Mouse (Mus musculus) frontal cortex, postnatal 36 days (tissue): ENCODE measurements around the gene AU018091.
"Not testable (repeated sequence)": the region's sequence is repeated elsewhere in the genome, so short reads cannot be mapped to it uniquely, and the experiment has no call there.

Experiments
- DNase-seq, 2 experiments: peaks; one replicate each; pipeline ENCODE4 v3.0.0; 2022; ENCODE audit warnings: low spot score in 2 of 2

The AU018091 gene

GRCm38 (mm10) chr7:3168925-3169324 lies at the start of gene AU018091:
Gene AU018091, minus strand, starts transcription at chr7:3169203.
- DNase-seq, result no peak

DNA sequence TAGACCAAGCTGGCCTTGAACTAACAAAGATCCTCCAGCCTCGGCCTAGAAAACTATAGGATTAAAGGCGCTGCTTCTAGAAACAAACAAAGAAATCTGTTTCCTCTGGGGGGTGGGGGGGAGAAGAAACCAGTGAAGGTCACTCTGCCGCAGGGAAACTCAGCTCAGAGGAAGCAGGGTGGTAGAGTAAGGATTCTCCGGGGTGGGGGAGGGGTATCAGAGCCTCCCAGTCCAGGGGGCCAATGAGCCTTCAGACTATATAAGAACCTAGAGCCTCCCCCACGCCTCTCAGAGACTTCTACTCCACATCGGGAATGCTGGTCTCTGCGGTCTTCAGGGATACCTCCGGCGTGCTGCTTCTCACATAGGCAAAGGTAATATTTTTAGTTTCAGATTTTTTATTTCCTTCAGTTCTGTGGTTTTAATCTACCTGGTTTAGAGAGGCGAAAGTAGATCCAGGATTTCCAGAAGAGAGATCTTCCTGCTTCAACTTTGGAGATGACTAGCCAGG lies 48.6 kb upstream of the AU018091 start:
- DNase-seq, result no peak

DNA sequence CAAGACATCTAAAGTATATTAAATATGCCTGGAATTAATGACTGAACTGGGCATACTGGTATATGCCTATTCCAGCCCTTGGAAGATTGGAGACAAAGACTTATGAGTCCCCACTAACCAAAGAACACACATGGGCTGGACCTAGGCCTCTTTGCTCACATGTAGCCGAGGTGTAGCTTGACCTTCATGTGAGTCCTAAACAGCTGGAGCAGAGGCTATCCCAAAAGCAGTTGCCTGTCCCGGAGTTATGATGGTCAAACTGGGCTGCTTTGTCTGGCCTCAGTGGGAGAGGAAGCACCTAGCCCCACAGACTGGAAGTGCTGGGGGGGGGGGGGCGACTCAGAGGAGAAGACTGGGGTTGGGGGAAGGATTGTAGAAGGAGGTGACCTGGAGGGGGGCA lies 47.3 kb upstream of the AU018091 start:
- DNase-seq, result no peak

GRCm38 (mm10) chr7:3213557-3213956 lies 44.6 kb upstream of the AU018091 start:
- DNase-seq, result no peak

DNA sequence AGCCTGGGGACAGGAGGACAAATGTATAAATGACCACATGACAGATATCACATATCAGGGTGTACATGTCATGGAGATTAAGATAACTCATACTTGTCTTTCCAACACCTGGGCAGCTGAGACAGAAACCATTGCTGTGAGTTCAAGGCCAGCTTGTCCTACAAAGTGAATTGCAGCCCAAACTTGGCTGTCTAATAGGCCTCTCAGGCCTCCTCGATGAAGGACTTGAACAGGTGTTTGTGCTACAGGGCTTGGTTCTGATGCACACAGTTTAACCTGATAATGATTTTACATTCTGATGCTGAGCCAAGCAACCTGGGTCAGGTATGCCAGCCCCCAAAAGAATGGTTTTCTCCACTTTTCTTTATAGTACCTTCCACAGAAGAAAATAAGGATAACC lies 44.2 kb upstream of the AU018091 start:
- DNase-seq, result no peak

- DNase-seq, result no peak
Measured at GRCm38 (mm10) chr7:3212002-3212790, 43.2 kb upstream of the AU018091 start.

- no peak for DNase-seq
Measured at GRCm38 (mm10) chr7:3211518-3211917, 42.5 kb upstream of the AU018091 start.

GRCm38 (mm10) chr7:3210605-3211004 lies 41.6 kb upstream of the AU018091 start:
- no peak for DNase-seq

- no peak for DNase-seq
Measured at GRCm38 (mm10) chr7:3206520-3206919, 37.5 kb upstream of the AU018091 start.

GRCm38 (mm10) chr7:3204628-3205027 lies 35.6 kb upstream of the AU018091 start:
- DNase-seq, result no peak

DNA sequence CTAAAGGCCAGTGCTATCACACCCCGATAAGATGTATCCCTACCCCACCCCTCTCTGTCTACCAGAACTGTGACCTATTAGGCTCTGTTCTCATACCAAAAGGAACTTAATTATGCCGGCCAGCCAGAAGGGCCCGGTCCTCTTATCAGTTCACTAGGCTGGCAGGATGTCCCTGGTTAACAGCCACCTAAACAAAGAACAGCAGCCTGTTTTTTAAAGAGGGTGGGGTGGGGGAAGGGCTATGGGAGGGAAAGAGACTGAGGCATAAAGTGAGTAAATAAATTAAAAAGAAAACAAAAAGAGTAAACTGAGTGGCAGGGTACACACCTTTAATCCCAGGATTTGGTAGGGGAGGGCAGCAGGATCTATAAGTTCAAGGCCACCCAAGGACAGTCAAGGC lies 34.9 kb upstream of the AU018091 start:
- no peak for DNase-seq

DNA sequence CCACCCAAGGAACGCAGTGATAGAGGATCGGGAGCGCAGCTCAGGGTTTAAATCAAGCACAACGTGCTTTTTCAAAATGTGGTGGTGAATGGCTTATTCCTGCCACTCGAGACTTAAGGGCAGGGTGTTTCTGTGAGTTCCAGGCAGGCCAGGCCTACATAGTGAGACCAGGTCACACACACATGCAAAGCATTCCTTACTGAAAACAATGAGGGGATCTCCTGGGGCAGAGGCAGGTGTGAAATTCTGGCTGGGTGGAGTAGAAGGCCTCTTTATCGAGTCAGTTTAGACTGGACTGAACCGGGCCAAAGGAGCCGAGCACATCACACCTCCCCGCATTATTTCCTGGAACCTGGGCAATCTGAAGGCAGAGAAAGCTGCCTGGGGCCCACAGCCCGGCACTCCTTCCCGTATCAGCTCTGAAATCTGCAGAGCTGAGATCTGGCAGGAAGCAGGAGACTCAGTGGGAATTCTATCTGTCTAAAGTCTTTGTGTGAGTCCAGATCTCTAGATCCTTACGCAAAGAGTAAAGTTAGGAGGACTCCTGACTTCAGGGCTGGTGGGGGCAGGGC lies 32.2 kb upstream of the AU018091 start:
- DNase-seq, result no peak

- DNase-seq, result no peak
Measured at GRCm38 (mm10) chr7:3198884-3199283, 29.9 kb upstream of the AU018091 start.

DNA sequence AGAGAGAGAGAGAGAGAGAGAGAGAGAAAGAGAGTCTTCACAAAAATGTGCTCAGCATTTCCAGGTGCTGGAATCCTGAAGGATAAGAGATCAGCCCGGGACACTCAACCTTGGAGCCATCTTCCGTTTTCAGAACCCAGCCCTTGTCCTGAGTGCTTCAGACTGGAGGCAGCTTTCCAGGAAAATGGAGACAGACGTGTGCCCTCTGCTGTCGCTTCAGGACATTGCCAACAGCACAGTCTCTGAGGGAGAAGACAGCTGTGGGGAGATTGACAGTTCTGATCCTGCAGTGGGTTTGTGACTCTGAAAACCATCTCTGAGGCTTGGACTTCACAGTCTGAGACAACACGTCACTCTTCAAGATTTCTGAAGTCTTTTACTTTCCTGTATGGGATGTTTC lies 26.8 kb upstream of the AU018091 start:
- no peak for DNase-seq

GRCm38 (mm10) chr7:3194531-3194930 lies 25.5 kb upstream of the AU018091 start:
- DNase-seq, result no peak

DNA sequence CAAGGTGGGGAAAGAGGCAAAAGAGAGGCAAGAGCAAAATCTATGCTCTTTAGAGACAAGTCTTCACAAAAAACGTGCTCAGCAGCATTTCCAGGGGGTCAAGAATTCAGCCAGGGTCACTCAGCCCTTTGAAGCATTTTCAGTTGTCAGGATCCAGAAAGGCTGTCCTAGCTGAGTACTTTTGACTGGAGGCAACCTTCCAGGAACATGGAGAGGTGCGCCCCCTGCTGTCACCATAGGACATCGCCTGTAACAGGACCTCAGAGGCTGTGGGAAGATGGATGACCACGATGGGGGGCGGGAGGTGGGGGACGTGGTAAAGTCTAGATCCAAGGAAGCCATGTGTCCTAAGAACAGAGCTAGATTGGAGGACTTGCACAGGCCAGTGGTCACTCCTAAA lies 24.9 kb upstream of the AU018091 start:
- DNase-seq, result peak; percentile 14 to 26

GRCm38 (mm10) chr7:3193049-3193632 lies 24.1 kb upstream of the AU018091 start:
- no peak for DNase-seq

- no peak for DNase-seq
Measured at GRCm38 (mm10) chr7:3191971-3192498, 23.0 kb upstream of the AU018091 start.

DNA sequence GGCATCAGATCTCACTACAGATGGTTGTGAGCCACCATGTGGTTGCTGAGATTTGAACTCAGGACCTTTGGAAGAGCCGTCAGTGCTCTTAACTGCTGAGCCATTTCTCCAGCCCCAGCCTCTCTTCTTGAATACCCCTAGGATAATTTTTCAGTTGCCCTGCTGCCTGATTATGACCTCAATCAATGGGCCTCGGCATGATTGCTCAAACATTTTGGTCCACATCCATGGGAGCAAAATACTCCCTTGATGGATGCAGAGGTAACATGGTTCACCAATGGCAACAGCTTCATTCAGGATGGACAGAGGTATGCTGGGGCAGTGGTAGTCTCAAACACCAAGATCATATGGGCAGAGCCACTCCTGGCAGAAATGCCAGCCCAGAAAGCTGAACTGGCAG lies 17.7 kb upstream of the AU018091 start:
- DNase-seq, result not testable (repeated sequence)

DNA sequence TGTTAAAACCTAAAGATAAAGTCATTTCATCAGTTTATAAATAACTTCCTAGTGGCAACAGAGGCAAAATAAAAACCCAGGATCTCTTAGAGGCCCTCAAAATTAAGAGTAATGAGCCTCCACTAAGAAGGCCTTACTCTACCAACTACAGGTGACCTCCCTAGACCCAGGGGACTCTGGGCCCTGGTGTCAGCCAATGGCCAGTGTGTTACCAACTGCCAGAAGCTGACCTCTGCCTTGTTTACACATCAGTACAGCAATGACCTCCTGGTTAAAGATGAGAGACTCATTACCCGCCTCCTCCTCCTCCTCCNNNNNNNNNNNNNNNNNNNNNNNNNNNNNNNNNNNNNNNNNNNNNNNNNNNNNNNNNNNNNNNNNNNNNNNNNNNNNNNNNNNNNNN lies 17.1 kb upstream of the AU018091 start:
- DNase-seq, result no peak

DNA sequence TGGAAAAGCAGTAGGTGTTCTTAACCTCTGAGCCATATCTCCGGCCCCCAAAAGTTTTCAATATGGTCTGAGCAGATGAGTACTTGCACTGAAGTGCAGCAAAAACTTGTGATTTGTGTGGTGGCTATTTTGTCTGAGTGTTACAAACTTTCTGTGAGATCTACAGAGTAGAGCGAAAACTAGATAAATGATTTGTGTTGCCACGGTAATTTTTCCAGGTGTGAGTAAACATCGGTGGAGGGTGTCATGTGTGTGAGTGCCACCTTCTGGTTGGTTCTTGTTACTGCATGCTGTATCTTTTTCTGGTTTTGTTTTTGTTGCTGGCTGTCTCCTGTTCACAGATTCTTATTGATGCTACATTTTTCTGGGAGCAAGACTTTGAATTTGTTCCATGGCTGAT lies 15.4 kb upstream of the AU018091 start:
- DNase-seq, result no peak

GRCm38 (mm10) chr7:3180958-3181357 lies 12.0 kb upstream of the AU018091 start:
- not testable (repeated sequence) for DNase-seq

DNA sequence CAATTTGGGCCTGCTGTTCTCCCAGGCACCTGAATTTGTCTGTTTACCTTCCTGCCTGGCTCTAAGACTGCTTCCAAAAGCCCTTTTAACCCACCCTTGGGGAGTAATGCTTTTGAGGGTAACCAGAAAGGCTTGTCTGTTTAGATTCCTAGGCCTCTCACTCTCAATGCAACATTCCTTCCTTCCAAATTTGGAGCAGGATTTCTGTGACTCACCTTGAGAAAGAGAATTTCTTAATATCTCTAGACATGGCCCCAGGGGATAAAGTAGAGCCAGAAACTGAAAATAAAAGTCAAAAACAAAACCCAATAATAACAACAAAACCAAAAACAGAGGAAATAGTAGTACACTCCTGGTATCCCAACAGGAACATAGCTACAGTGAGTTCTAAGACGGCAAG lies 707 bp downstream of the AU018091 start:
- DNase-seq, result no peak
